Mouse (Mus musculus) G1E (cell line): Measurements from ENCODE around the gene Dab1. TPM values are rescaled to one million over a fixed set of nuclear protein-coding genes. Genes with fewer than 3 reads are reported as not detected.

Experiments used
- ATAC-seq: 2 replicates; pipeline ENCODE4 v1.8.0; 2016; ENCODE audit warnings: mild to moderate bottlenecking; ENCODE audit not compliant: insufficient number of reproducible peaks, poor library complexity, low FRiP score, severe bottlenecking; ENCODE audit errors: extremely low read depth
- DNase-seq: peaks from one replicate; pipeline ENCODE4 v3.0.0; 2012; ENCODE audit warnings: low spot score
- H3K27me3 ChIP-seq: 2 replicates; pipeline ENCODE4 v1.6.1; 2012; ENCODE audit warnings: mild to moderate bottlenecking, low read length, inconsistent platforms; ENCODE audit not compliant: insufficient read depth
- H3K36me3 ChIP-seq: replicated peaks from 2 replicates; pipeline ENCODE3; 2012; ENCODE audit warnings: mild to moderate bottlenecking, inconsistent platforms
- H3K4me1 ChIP-seq: 2 replicates; pipeline ENCODE4 v1.6.1; 2012; ENCODE audit warnings: low read depth, low read length, inconsistent platforms, mixed read lengths; ENCODE audit not compliant: insufficient read depth
- H3K4me3 ChIP-seq: 2 replicates; pipeline ENCODE4 v1.5.1; 2012; ENCODE audit warnings: low read depth, mild to moderate bottlenecking, inconsistent platforms, low read length, moderate library complexity, mixed read lengths
- H3K9me3 ChIP-seq: replicated peaks from 2 replicates; pipeline ENCODE4 v1.6.1; 2012; ENCODE audit warnings: inconsistent platforms
- CTCF ChIP-seq: IDR thresholded peaks from 2 replicates; pipeline ENCODE4 v1.5.1; 2012; ENCODE audit warnings: low read depth, low read length, inconsistent platforms, mixed read lengths
- GATA1 ChIP-seq: IDR thresholded peaks from 2 replicates; pipeline ENCODE4 v1.6.1; 2012; ENCODE audit warnings: borderline replicate concordance, low read length, inconsistent platforms, mixed read lengths
- GATA2 ChIP-seq: IDR thresholded peaks from 2 replicates; pipeline ENCODE4 v1.6.1; 2012; ENCODE audit warnings: low read depth, low read length, inconsistent platforms, borderline replicate concordance
- POLR2AphosphoS5 ChIP-seq: IDR thresholded peaks from 2 replicates; pipeline ENCODE4 v1.6.1; 2012; ENCODE audit warnings: low read depth, low read length, inconsistent platforms; ENCODE audit not compliant: insufficient replicate concordance
- TAL1 ChIP-seq: conservative IDR thresholded peaks from 2 replicates; pipeline ENCODE4 v1.6.1; 2012; ENCODE audit warnings: low read depth, low read length, inconsistent platforms, mixed read lengths
- polyA plus RNA-seq: library from polyadenylated mRNA; stranded (reverse); fragments of >175 nt; gene quantifications from 2 replicates; pipeline ENCODE4 v1.2.3, GENCODE M21; 2012
- total RNA-seq, 2 experiments: library from RNA; stranded (forward) in 1 of 2; stranded (reverse) in 1 of 2; fragments of 200-1000 nt in 1 of 2; fragments of >200 nt in 1 of 2; fragmentation: Nextera tagmentation in 1 of 2; gene quantifications; 2 replicates each; pipeline ENCODE4 v1.2.3; 2014 to 2017

Dab1 gene
- total and polyA plus RNA-seq, 3 experiments, result 0.16 TPM; not detected in 2

DNA sequence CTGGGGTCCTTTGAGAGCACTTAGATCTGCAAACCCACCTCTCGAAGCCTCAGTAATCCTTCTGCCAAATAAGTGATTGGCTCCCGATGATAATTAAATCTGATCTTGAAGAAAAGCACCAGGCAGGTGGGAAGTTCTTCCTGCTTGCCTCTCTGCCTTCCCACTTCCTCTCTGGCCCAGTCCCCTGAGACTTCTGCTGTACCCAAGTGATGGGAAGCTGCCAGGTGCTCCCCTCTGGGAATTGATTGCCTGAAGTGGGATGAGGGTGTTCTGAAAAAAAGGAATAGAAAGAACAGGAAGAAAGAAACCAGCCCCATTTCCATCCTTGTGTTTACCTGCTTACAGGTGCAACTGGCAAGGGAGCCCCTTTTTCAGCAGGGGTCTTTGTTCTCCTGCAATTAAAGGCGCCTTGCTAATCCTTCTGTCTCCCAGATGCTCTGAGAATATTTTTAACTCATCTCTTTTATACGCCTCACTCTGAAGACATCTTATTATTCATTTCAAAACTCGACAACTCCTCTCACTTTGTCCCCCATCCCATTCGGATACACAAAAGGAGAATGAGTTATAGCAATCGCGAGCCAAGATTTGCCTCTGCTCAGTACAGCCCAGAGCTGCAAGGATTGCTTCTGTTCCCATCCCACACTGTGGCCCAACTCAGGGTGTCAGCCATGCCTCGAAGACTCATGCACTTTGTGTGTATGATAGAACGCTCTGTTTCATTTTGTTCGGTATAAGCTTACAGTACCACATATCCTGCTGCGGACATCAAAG, 1043.9 kb downstream of the Dab1 start:
- no peak for ATAC-seq
- no peaks in the 10 kb centered on the region for H3K36me3 ChIP-seq
- no peak overlapping the region for H3K4me3 ChIP-seq
- no peaks in the 10 kb centered on the region for H3K27me3 ChIP-seq
- no peak for DNase-seq
- TF ChIP-seq GATA2 (no peak), POLR2AphosphoS5 (no peak), GATA1 (no peak), CTCF (no peak), TAL1 (no peak)
- H3K9me3 ChIP-seq, result peaks cover 33% of the 10 kb centered on the region
- H3K4me1 ChIP-seq, result no peaks in the 10 kb centered on the region

DNA sequence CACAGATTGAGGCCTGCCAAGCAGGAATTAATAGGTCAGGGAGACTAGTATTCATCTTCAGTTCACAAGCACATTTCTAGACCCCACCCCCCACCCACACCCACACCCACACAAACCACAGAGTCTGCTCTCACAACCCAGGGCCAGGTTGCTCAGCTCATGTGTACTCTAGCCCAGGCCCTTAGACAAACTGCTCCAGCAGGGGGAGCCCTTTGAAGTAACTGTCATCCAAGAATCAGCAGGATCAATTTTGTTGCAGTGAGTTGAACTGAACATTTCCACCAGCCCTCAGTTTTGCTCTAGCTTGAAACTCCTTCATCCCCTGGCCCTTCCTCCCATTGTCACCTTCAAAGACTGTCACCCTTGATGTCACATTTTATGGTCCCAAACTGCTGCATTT, 1046.4 kb downstream of the Dab1 start:
- ATAC-seq, result no peak
- TF ChIP-seq GATA2 (no peak), CTCF (no peak), GATA1 (no peak), TAL1 (no peak), POLR2AphosphoS5 (no peak)
- no peak overlapping the region for H3K4me3 ChIP-seq
- H3K36me3 ChIP-seq, result no peaks in the 10 kb centered on the region
- DNase-seq, result no peak
- peaks cover 37% of the 10 kb centered on the region for H3K9me3 ChIP-seq
- no peaks in the 10 kb centered on the region for H3K4me1 ChIP-seq
- no peaks in the 10 kb centered on the region for H3K27me3 ChIP-seq

DNA sequence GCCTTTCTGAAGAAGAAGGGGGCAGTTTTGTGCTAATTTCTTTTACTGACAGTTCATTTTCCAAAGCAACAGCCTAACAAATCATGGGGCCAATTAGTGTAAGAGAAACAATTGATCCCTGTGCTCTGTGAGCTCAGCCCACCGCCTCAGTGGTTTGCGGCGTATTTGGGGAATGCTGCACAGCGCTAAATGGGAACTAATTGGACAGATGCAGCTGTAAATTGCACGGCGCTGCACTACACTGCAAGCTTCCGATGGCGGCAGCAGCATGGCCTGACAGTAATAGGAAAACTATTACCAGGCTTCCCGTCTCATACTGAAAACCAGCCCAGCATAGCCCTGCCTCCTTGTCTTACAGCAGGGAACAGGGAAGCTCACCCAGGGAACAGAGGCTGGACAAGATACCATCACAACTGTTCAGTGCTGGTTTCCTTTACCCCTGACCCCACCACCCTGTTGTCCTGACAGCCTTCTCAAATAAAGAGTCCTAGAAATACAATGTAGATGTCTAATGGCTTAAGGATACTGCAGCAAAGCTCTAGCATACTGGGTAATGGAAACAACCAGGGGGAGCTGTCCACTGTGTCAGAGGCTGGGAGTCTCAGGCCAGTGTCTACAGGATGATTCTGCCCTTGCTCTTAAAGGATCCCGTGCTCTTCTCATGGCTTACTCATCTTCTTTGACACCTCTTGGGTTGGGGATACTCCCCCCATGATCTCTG, 1047.8 kb downstream of the Dab1 start:
- no peak for DNase-seq
- Histone ChIP-seq H3K4me3 (no peak overlapping the region), H3K9me3 (peaks cover 43% of the 10 kb centered on the region), H3K27me3 (no peaks in the 10 kb centered on the region), H3K36me3 (no peaks in the 10 kb centered on the region), H3K4me1 (no peaks in the 10 kb centered on the region)
- TF ChIP-seq CTCF (no peak), POLR2AphosphoS5 (no peak), GATA2 (no peak), TAL1 (no peak), GATA1 (no peak)
- no peak for ATAC-seq

GRCm38 (mm10) chr4:104668061-104668460, 1048.9 kb downstream of the Dab1 start:
- H3K4me3 ChIP-seq, result no peak overlapping the region
- ATAC-seq, result no peak
- no peaks in the 10 kb centered on the region for H3K27me3 ChIP-seq
- no peak for DNase-seq
- no peak for TF ChIP-seq TAL1
- TF ChIP-seq POLR2AphosphoS5, result no peak
- no peak for TF ChIP-seq CTCF
- no peak for TF ChIP-seq GATA2
- no peak for TF ChIP-seq GATA1
- H3K9me3 ChIP-seq, result peaks cover 44% of the 10 kb centered on the region
- no peaks in the 10 kb centered on the region for H3K36me3 ChIP-seq
- H3K4me1 ChIP-seq, result no peaks in the 10 kb centered on the region

- TF ChIP-seq TAL1, result no peak
- TF ChIP-seq GATA2, result no peak
- TF ChIP-seq POLR2AphosphoS5, result no peak
- TF ChIP-seq CTCF, result no peak
- no peak for TF ChIP-seq GATA1
- no peak for ATAC-seq
- no peak overlapping the region for H3K4me3 ChIP-seq
Observed at GRCm38 (mm10) chr4:104669406-104669805, 1050.2 kb downstream of the Dab1 start.

GRCm38 (mm10) chr4:104670741-104671140, 1051.6 kb downstream of the Dab1 start:
- Histone ChIP-seq H3K4me1 (no peaks in the 10 kb centered on the region), H3K27me3 (no peaks in the 10 kb centered on the region), H3K4me3 (no peak overlapping the region), H3K36me3 (no peaks in the 10 kb centered on the region), H3K9me3 (peaks cover 54% of the 10 kb centered on the region)
- TF ChIP-seq GATA2 (no peak), POLR2AphosphoS5 (no peak), GATA1 (no peak), CTCF (no peak), TAL1 (no peak)
- no peak for ATAC-seq
- DNase-seq, result no peak

More at GRCm38 (mm10) chr4:104669406-104669805, 1050.2 kb downstream of the Dab1 start:
- no peaks in the 10 kb centered on the region for H3K4me1 ChIP-seq
- peaks cover 44% of the 10 kb centered on the region for H3K9me3 ChIP-seq
- DNase-seq, result no peak
- H3K36me3 ChIP-seq, result no peaks in the 10 kb centered on the region
- H3K27me3 ChIP-seq, result no peaks in the 10 kb centered on the region
